Mouse (Mus musculus) adrenal gland, postnatal 4 days (tissue): ENCODE measurements around the gene Dnajb4. TPM values are rescaled to one million over a fixed set of nuclear protein-coding genes. Genes with fewer than 3 reads are reported as not detected.
"Not testable (repeated sequence)": the region's sequence is repeated elsewhere in the genome, so short reads cannot be mapped to it uniquely, and the experiment has no call there.

Experiments used
- DNase-seq, 2 experiments: peaks; one replicate each; pipeline ENCODE4 v3.0.0; 2021 to 2022; ENCODE audit warnings: low spot score in 2 of 2, mixed read lengths in 2 of 2
- total RNA-seq, 2 experiments: library from RNA; stranded (reverse); gene quantifications; 2 replicates each; pipeline ENCODE4 v1.2.3; 2021

Gene Dnajb4
- total RNA-seq, 2 experiments from 2014 or later, result 40.6 to 41.5 TPM

DNA sequence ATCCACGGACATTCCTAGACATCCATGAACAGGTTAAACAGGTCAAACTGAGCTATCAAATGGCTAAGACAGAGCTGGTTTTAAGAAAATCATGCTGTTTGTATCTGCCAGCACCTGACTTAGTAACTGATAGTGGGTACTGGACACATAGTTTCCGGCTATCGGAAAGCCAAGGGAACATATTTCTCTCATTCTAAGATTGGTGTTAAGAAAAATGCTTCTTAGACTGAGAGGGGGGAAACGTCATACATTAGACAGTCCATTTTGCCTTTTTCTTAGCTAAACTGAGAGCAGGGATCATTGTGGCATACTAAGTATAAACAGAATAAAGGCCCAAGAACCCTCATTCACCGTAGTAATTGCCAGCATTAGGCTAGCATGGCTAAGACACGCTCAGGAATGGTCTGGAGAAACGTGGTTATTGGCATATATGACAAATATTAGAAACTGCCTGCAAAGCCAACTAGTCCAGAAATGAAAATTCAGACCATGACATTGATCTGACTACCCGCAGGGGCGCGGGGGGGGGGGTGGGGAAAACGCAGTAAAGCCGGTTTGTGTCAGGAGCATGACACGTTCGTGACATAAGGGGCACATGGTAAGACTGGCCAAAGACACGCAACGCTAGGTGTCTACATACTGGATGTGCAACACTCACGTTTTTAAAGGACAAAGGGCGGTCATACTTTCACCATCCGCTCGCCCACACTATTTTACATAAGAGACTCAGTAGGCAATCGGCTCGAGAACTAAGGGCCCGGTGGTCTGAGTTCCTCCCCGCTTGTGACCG, 730 bp downstream of the Dnajb4 start:
- peak; percentile 10 to 33 for DNase-seq

DNA sequence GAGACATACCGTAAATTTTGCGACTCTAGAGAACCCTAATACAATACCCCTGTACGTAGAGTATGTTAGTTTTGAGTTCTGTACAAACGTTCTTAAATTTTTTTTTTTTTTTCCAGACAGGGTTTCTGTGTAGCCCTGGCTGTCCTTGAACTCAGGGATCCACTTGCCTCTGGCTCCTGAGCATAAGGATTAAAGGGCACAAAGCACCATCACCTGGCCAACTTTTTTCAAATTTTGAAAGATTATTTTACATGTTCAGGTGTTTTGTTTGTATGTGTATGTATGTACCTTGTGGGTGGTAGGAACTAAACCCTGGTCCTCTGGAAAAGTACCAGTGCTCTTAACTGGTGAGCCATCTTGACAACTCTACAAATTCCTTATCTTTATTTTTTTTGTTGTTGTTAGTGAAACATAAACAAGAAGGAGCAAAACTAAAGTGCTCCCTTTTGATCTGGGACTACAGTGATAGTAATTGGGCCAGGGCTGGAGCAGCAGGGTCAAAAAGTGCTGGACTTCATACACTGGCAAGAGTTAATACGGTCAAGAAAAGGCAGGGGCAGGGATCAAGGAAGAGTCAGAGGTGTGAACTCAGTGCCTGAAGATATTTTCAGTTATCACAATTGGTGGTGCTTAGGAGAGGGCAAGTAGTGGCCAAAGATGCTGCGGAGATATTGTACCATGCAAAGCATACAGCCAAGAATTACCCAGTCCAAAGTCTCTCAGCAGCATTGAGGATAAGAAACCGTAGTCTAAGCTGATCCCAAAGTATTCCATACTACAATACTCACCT, 1.8 kb downstream of the Dnajb4 start:
- DNase-seq, result no peak

DNA sequence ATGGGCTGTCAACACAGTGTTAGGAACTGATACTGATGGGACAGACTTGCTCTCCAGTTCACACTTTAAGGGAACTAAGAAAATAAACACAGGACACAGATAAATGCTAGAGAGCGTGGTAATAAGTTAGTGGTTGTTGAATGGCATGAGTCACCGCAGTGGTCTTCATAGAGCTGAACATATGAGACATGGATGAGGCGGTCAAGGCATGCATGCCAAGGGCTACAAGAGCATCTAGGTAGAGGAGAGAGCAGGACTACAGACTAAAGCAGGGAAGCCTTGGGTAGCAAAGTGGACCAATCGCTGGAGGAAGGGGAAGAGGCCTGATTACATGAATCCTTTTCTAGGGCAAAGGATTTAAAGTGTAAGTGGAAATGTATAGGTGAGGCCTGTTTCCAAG, 2.9 kb downstream of the Dnajb4 start:
- no peak for DNase-seq

DNA sequence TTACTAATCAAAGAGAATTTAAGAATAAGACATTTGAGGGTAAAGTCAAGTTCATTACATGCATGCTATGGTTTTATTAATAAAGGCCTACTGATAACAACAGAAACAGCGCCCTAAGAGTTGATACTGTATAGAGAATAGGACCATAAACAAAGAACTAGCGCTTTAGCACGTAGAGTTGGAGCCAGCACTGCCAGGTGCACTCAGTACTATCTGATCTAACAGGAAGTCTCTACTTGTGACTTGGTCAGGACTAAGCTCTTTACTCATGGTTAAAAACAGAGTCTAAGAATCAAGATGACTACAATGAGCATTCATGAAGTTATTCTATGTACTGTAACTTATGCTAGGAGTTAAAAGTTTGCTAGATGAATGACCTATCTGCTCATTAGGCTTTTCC, 5.5 kb downstream of the Dnajb4 start:
- no peak for DNase-seq

DNA sequence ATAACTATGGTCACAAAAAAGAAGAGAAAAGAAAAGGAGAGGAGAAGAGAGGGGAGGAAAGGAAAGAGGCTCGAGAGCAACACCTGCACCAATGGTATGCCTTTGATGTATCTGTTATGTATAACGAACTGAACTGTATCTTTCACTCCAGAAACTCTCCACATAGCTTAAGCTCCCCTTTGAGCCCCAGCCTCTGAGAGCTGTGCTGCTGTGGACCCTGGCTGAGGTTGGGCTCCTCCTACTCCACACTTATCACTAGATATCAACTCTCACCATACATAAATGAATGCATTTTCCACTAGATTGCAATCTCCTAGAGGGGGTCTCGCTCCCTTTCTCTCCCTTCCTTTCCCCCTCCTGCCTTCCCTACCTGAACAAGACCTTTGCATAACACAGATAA, 6.1 kb downstream of the Dnajb4 start:
- no peak for DNase-seq

DNA sequence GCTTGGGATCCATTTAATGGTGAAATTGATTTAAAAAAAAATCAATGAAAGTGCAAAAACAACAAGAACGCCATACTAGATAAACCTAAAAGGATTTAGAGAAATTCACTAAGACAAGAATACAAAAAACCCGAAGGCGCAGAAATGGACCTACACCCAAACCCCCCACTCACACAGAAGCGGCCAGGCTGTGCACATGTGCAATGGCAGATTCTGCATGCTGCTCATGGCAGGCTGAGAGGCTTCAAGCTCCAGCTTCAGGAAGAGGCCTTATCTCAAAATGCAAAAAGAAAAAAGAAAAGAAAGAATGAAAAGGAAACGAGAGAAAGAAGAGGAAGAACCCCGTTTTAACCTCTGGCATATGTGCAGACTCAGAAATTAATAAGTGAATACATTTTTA, 6.7 kb downstream of the Dnajb4 start:
- DNase-seq, result no peak

DNA sequence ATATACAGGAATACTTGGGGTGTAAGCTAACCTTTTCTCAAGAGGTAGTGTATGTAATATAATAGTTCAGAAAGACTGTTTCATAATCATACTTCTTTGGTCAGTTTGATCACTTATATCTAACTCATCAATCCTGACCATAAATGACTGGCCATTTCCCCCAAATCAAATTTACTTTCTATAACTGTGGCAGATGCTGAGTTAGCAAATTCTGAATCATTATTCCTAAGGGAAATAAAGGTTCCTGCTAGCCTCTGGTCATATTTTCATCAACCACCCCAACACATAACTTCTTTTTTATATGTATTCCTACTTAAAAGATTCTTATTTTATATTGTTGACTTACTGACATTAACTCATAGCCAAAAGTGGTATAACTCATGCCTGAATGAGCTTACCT, 7.2 kb downstream of the Dnajb4 start:
- DNase-seq, result no peak

DNA sequence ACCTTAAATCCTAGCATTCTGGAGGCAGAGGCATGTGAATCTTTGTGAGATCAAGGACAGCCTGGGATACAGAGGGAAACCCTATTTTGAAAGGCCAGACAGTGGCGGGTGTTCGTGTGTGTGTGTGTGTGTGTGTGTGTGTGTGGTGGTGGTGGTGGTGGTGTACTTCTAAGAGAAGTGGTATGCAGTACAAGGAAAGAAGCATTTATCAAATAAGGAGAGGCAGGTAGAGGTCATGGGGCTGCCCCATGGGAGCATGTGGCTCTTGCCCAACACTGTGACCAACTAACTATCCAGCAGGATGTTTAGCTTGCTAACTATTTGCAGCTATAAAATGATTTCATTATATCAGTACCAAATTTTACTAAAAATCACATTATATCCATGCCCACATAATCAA, 8.5 kb downstream of the Dnajb4 start:
- DNase-seq, result no peak

DNA sequence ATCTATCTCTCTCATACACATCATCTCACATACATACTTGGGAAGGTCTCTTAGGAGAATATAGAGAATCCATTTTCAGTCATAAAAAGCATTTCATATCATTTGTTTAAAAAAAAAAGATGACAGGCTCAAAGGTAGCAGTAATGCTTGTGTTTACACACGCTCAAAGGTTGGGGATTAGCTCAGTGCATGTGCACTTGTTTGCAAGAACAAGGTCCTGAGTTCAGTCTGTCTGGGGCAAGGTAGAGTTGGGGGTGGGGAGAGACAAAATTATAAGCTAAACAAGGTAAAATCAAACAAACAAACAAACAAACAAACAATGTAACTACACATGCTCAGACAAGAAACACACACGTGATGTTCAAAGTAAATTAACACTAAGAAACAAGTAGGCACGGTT, 8.9 kb downstream of the Dnajb4 start:
- DNase-seq, result no peak

DNA sequence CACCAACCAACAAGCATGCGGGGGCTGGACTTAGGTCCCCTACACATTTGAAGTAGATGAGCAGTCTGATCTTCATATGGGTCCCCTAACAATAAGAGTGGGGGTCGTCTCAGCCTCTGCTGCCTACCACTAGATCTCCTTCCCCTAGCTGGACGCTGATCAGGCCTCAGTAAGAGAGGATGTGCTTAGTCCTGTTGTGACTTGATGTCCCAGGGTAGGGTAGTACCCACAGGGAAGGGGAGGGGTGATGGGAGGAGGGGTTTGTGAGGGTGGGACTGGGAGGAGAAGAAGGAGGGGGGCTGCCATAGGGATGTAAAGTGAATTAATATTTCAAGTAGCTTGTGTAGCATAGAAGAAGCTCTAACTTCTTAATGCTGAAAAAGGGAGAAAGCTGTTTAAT, 11.0 kb downstream of the Dnajb4 start:
- no peak for DNase-seq

DNA sequence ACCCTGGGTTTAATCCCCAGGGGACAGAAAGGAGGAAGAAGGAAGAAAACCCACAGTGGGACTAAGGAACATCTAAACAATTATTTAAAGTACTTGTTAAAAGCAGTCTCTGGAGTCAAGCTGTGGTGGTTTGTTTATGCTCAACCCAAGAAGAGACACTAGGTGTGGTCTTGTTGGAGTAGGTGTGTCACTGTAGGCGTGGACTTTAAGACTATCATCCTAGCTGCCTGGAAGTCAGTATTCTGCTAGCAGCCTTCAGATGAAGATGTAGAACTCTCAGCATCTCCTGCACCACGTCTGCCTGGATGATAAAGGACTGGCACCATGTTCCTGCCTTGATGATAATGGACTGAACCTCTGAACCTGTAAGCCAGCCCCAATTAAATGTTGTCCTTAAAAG, 12.9 kb downstream of the Dnajb4 start:
- not testable (repeated sequence) for DNase-seq

DNA sequence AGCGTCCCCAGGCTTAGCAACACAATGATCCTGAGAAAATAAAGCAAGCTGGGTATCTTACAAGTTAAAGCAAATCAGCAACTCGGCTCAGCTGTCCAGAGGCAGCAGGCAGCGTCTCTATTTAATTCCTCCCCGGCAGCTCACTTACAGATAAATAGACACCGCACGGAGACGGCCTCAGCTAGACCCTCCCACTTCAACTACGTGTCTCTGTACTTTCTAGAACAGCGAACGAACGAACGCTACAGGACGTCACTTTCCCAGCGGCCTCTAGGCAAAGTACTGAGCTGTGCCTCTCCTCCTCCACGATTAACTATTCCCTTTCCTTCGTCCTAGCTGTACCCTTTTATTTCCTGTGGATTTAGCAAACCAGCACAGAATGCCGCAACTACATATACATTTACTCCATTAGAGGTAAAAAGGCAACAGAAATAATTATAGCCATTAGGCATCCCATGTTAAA, 16.4 kb downstream of the Dnajb4 start:
- peak; percentile 41 to 75 for DNase-seq

DNA sequence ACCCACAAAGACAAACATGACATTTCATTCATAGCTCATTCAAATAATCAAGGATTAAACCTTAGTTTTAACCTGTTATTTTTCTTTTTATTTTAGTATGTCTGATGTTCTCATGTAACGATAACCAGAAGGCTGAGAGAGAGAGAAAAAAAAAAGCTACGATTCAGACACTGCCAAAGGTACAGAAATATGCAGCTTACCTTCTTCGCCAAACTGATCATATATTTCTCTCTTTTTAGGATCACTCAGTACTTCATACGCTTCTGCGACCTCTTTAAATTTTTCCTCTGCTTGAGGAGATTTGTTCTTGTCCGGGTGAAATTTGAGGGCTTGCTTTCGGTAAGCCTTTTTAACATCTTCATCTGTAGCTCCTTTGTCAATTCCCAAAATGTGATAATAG, 16.9 kb downstream of the Dnajb4 start:
- DNase-seq, result no peak

DNA sequence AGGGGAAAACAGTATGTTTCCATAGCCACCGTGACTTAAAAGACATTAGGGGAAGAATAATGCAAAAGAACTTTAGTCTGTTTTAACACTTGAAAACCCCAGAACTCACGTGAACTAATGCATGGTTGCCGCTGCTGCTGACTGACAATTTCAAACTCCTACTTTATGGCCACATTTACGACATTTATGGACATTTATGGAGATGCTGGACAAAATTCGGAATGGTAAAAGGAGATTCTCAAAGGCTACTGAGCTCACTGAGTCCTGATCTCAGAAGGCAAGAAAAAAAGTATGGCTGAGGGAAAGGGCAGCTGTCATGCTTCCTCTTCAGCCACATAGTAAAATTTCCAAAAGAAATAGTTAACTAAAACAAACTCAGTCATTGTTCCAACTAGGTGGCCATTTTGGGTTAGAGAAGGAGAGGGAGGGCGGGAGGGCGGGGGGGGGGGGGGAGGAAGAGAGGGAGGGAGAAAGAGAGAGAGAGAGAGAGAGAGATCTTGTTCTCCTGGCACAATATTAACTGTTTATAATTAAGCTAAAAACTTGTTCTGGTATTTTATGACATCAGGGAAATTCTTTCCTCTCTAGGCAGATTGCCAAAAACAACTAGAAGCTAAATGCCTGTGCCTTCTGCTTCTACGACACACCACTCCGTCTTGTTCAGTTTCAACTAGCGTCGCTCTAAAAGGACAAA, 17.7 kb downstream of the Dnajb4 start:
- DNase-seq, result no peak

DNA sequence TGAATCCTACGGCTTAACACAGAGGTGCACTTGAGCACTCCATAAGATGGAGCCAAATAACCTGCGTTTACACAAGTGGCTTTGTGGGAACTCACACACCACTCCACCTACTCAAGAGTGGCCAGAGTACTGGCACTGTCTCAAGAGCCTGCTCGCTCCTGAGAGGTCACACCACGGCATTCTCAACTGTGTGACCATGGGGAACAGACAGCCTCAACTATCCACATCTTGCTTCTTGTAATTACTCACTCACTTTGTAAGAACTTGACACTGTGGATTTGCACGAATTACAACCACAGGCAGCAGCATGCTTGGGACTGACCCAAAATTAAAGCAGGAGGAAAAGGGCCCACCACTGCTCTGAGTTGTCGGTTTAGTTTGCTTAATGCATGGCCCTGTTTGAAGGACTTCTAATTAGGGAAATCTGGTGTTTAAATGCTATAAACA, 18.3 kb downstream of the Dnajb4 start:
- DNase-seq, result no peak

DNA sequence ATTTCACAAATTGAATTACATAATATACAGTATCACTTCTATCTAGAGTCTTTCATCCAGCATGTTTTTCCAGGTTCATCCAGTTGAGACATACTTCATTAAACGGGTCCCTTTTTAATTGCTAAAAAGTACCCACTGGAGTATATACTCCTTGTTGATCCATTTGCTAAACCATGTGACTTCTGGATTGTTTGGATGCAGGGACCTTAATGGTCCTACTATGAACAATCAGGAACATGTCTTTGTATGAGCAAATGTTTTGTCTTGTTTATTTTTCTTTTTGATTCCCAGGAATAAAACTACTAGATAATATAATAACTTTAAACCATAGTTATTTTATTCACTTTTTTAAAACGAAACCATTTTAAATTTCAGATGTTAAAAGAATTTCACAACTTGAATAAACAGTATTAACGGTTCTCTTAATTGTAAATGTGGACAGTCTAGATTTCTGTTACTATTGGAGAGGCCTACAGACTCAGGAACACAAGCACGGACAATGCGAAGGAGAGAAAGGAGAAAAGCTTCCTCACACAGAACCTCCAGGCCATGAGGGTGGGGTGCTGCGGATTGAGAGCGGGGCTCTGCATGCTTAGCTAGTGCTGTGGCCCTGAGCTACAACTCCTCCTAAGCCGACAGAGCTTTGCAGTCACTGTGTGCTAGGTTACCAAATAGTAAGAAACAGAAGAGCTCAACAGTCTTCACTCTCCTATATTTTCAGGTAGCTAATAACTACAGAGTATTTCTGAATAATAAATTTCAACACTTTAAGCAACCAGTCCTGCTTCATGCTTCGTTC, 19.2 kb downstream of the Dnajb4 start:
- no peak for DNase-seq

DNA sequence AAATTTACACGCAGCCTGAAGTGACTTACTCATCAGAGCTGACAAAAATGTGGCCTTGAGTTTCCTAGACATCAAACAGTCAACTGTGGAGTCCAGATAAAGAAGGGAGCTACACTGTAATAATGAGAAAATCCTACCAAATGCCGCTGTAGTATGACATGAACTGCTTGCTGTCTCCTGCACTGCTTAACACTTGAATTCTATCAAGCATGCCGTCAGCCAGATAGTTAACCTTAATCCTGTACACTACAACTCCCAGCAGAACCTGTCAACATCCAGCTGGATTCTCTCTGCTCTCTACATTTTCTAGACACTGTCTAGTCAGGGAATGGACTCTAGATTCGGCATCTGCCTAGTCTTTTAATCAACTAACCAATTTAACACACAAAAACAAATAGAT, 20.8 kb downstream of the Dnajb4 start:
- no peak for DNase-seq

DNA sequence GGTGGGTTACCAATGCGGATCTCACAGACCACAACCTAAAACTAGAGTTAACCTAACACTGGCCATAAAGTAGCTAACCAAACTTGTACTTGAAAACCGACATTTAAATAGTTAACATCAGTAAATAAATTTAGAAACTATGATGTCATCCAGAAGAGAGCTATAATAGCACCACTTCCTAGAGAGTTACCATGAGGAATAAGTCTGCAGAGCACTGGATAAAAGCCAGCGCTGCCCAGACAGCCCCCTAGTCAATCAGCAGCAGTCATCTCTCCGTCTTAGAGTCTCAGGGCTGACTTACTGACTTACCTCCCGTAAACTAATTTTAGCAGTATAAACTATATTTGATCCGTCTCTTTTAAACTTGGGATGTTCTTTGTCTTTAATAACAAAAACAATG, 24.0 kb downstream of the Dnajb4 start:
- DNase-seq, result no peak

DNA sequence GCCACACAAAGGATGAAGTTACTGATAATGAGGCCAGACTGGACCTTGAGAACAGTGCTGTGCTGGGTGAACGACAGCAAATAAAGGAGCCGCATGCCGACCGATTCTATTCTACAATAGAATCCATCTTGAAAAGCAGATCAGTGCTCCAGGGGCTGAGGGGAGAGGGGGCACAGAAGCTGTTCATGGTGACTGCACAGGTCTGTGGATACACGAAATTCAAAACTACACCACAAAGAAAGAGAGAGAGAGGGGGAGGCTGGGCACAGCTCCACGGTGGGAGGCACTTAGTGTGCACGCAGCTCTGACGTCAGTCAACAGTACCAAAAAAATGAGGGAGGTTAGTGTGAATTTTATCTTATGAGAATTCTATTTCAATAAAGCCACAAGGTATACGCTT, 26.6 kb downstream of the Dnajb4 start:
- no peak for DNase-seq

DNA sequence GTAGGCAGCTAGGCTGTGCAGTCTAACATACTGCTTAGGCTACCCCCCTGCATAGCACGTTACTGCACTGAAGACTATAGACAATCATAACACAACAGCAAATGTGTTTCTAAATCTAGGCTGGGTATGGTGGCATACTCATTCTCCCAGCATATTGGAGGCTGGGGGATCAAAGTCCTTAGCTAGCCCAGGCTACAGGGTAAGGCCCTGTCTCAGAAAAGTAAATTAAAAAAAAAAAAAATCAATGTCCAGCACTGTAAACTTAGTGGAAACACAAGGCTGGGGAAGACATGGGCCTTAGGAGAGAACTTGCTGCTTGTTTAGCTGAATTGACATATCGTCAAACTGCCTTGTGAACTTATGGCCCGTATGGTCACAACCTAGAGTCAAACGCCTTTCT, 29.5 kb downstream of the Dnajb4 start:
- DNase-seq, result no peak

DNA sequence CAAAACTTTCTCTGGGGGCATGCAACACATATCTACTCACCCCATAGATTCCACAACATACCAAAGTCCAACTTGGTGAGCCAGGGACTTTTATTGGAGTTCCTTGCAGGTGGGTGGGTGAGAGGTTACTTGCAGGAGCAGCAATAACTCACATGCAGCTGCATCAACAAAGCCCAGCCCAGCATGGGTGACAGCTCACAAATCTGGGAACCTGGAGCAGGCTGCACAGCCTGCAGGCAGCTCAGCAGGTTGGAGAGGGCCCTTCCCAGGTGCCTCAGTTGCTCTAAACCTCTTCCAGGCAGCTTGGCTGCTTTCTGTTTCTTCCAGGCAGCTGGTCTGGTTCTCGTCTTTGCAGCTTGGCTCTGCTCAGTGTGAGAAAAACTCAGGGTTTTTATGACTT, 30.8 kb downstream of the Dnajb4 start:
- no peak for DNase-seq
